Mouse (Mus musculus) ES-E14 (cell line): ENCODE measurements at regions not wholly inside any gene's neighbourhood (a gene's known extent, or its start where the extent isn't known, plus 50 kb on each side); places are given as distances from the start of the nearest gene placed in this dataset.

ENCODE experiments used
- CHD2 ChIP-seq: IDR thresholded peaks from 2 replicates; pipeline ENCODE4 v1.6.1; 2014; ENCODE audit warnings: mild to moderate bottlenecking, low read depth, low read length, inconsistent platforms
- HCFC1 ChIP-seq: IDR thresholded peaks from 2 replicates; pipeline ENCODE4 v1.6.1; 2012; ENCODE audit warnings: low read length, inconsistent platforms, borderline replicate concordance; ENCODE audit not compliant: insufficient read depth
- MAFK ChIP-seq: IDR thresholded peaks from 2 replicates; pipeline ENCODE4 v1.6.1; 2014; ENCODE audit warnings: mild to moderate bottlenecking, low read depth, low read length, inconsistent platforms; ENCODE audit not compliant: insufficient read depth
- ZC3H11A ChIP-seq: IDR thresholded peaks from 2 replicates; pipeline ENCODE4 v1.6.1; 2012; ENCODE audit warnings: low read depth, mild to moderate bottlenecking, inconsistent platforms, low read length, borderline replicate concordance
- ZNF384 ChIP-seq: IDR thresholded peaks from 2 replicates; pipeline ENCODE4 v1.6.1; 2012; ENCODE audit warnings: low read depth, low read length, inconsistent platforms

GRCm38 (mm10) chr12:13844532-13845485 is 307.0 kb downstream of the Fam84a start:
- TF ChIP-seq ZNF384 (no peak), CHD2 (no peak), MAFK (no peak), HCFC1 (no peak), ZC3H11A (0 out of 2 replicates have a peak, but pooled peaks have one; percentile 13)
